Mouse (Mus musculus) bone marrow, adult 2 months (tissue): ENCODE data around the gene Troap.
A peak's percentile ranks its signal among the peaks of the same experiment; 100 is the strongest.

Source experiments
- CTCF ChIP-seq: fragments of 200-500 bp; IDR thresholded peaks from 2 replicates; pipeline ENCODE4 v1.5.1; 2011; ENCODE audit warnings: low read length, control low read depth; ENCODE audit not compliant: control insufficient read depth, insufficient read depth
- POLR2A ChIP-seq: fragments of 200-500 bp; IDR thresholded peaks from 2 replicates; pipeline ENCODE4 v1.6.1; 2011; ENCODE audit warnings: low read depth, mild to moderate bottlenecking, control low read depth, low read length, borderline replicate concordance; ENCODE audit not compliant: control insufficient read depth

DNA sequence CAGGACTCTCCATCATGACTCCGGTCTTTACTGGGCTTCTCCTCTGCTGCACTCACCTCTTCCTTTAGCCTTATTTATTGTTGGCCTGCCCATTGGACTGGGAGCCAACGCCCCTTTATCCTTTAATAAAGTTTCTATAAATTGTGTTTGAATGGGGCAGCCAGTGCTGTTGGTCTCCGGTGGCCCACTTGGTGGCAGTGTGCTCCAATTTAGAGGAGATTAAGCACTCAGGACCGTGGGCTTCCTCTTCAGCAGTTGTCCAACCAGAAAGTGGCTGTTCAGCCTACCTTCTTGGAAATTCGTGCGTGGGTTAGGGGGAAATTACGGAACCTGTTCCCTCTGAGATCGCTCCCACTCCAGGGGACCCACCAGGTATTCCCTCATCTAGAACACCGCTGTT, 8.9 kb downstream of the Troap start:
- TF ChIP-seq CTCF (peak; percentile 66), POLR2A (no peak)
